Mouse (Mus musculus): ENCODE measurements around the gene 1110051M20Rik.

GRCm38 (mm10) chr2:91269687-91270133 is 174.8 kb downstream of the 1110051M20Rik start:
- TF ChIP-seq POLR2AphosphoS5 (IDR thresholded peaks at IDR 0.05; ENCODE audit: insufficient replicate concordance, low read depth, low read length): no peak
- no peak for TF ChIP-seq CTCF (IDR thresholded peaks at IDR 0.05; ENCODE audit: low read depth, low read length)
